Mouse (Mus musculus) olfactory bulb, adult 2 months (tissue): ENCODE measurements around the gene Cdh13.

Experiments
- CTCF ChIP-seq: fragments of 200-500 bp; IDR thresholded peaks from 2 replicates; pipeline ENCODE4 v1.5.1; 2012; ENCODE audit warnings: low read depth, mild to moderate bottlenecking, low read length, moderate library complexity; ENCODE audit not compliant: insufficient read depth
- POLR2A ChIP-seq: fragments of 200-500 bp; IDR thresholded peaks from 2 replicates; pipeline ENCODE4 v1.6.1; 2012; ENCODE audit warnings: mild to moderate bottlenecking, low read depth, low read length, moderate library complexity; ENCODE audit not compliant: insufficient read depth

GRCm38 (mm10) chr8:118444651-118445207, 161.2 kb downstream of the Cdh13 start:
- TF ChIP-seq CTCF (no peak), POLR2A (no peak)
